Mouse (Mus musculus): Measurements from ENCODE around the gene Vsnl1. TPM values are rescaled to one million over a fixed set of nuclear protein-coding genes. Genes with fewer than 3 reads are reported as not detected.

The Vsnl1 gene
- polyA plus RNA-seq, 1 experiment from 2014 or later = 5.9 TPM

DNA sequence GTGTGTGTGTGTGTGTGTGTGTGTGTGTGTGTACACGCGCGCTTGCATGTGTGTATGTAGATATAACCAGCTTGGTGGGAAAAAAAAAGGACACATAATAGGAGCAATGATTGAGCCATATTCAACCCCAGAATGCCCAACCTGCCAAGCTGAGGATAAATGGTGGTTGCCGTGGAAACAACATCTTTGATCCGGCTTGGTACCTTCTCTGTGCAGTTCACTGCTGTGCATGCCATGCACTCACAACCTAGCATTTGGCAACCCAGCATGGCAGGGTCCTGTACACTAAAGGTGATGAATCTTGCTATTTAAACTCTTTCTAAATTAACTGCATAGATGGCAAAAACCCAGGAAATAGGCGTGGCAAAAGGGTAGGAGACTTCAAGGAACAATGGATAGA, 74.0 kb downstream of the Vsnl1 start:
- H3K4me1 ChIP-seq (replicated peaks; ENCODE audit: control insufficient read depth, insufficient read depth, low read length) = no peaks in the 10 kb centered on the region
- no peak overlapping the region for H3K4me2 ChIP-seq
- no peak overlapping the region for H3K9ac ChIP-seq (ENCODE audit: low read depth, low read length)
- no peak overlapping the region for H3K4me3 ChIP-seq (ENCODE audit: low read depth, low read length)
- WGBS = 87% methylated on average over 6 of the region's 6 CpGs
- ATAC-seq (replicated peaks; ENCODE audit: low FRiP score) (no peak), DNase-seq (ENCODE audit: low spot score) (no peak)
- H3K36me3 ChIP-seq (ENCODE audit: control insufficient read depth, insufficient read depth, low read length) = no peaks in the 10 kb centered on the region
- no peaks in the 10 kb centered on the region for H3K9me3 ChIP-seq (ENCODE audit: control insufficient read depth, low read length)
- H3K27me3 ChIP-seq (replicated peaks; ENCODE audit: control insufficient read depth, insufficient read depth, low read length) = no peaks in the 10 kb centered on the region
- no peak overlapping the region for H3K27ac ChIP-seq (ENCODE audit: low read depth, low read length)

- no peak overlapping the region for H3K27ac ChIP-seq (ENCODE audit: low read depth, low read length)
- no peaks in the 10 kb centered on the region for H3K27me3 ChIP-seq (replicated peaks; ENCODE audit: control insufficient read depth, insufficient read depth, low read length)
- H3K4me1 ChIP-seq (replicated peaks; ENCODE audit: control insufficient read depth, insufficient read depth, low read length) = no peaks in the 10 kb centered on the region
- DNase-seq (ENCODE audit: low spot score) (no peak), ATAC-seq (replicated peaks; ENCODE audit: low FRiP score) (no peak)
- no peak overlapping the region for H3K4me2 ChIP-seq
- H3K9ac ChIP-seq (ENCODE audit: low read depth, low read length) = no peak overlapping the region
- WGBS = 35% methylated on average over 5 of the region's 5 CpGs
- no peak overlapping the region for H3K4me3 ChIP-seq (ENCODE audit: low read depth, low read length)
- no peaks in the 10 kb centered on the region for H3K9me3 ChIP-seq (ENCODE audit: control insufficient read depth, low read length)
- H3K36me3 ChIP-seq (ENCODE audit: control insufficient read depth, insufficient read depth, low read length) = no peaks in the 10 kb centered on the region
Measured at GRCm38 (mm10) chr12:11350895-11351294, 85.5 kb downstream of the Vsnl1 start.

- H3K9me3 ChIP-seq (ENCODE audit: control insufficient read depth, low read length) = no peaks in the 10 kb centered on the region
- WGBS = 53% methylated on average over 5 of the region's 5 CpGs
- H3K4me1 ChIP-seq (replicated peaks; ENCODE audit: control insufficient read depth, insufficient read depth, low read length) = no peaks in the 10 kb centered on the region
- no peak overlapping the region for H3K27ac ChIP-seq (ENCODE audit: low read depth, low read length)
- ATAC-seq (replicated peaks; ENCODE audit: low FRiP score) (no peak), DNase-seq (ENCODE audit: low spot score) (no peak)
- no peak overlapping the region for H3K4me3 ChIP-seq (ENCODE audit: low read depth, low read length)
- no peaks in the 10 kb centered on the region for H3K36me3 ChIP-seq (ENCODE audit: control insufficient read depth, insufficient read depth, low read length)
- H3K27me3 ChIP-seq (replicated peaks; ENCODE audit: control insufficient read depth, insufficient read depth, low read length) = no peaks in the 10 kb centered on the region
- no peak overlapping the region for H3K4me2 ChIP-seq
- H3K9ac ChIP-seq (ENCODE audit: low read depth, low read length) = no peak overlapping the region
Measured at GRCm38 (mm10) chr12:11349870-11350269, 86.5 kb downstream of the Vsnl1 start.

DNA sequence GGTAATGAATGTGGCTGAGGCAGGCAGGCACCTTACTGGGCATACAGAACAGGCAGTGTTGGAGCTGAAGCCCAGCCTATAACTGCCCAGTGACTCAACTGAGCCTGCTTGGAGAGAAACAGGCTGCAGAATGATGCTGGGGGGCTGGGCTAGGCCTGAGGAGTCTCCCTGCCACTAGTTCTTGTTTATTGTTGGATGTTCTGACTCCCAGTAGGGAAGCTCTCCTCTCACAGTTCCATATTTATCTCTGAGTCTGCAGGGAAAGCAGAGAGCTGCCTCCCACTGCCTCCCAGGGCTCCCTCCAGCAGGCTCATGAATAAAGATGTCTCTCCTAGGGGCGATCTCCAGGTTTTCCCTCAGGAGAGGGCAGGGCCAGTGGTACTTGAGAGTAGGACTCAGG, 88.0 kb downstream of the Vsnl1 start:
- no peaks in the 10 kb centered on the region for H3K27me3 ChIP-seq (replicated peaks; ENCODE audit: control insufficient read depth, insufficient read depth, low read length)
- no peaks in the 10 kb centered on the region for H3K4me1 ChIP-seq (replicated peaks; ENCODE audit: control insufficient read depth, insufficient read depth, low read length)
- no peaks in the 10 kb centered on the region for H3K9me3 ChIP-seq (ENCODE audit: control insufficient read depth, low read length)
- no peak overlapping the region for H3K9ac ChIP-seq (ENCODE audit: low read depth, low read length)
- H3K4me2 ChIP-seq = no peak overlapping the region
- WGBS = 6% methylated on average over 1 of the region's 1 CpGs
- no peaks in the 10 kb centered on the region for H3K36me3 ChIP-seq (ENCODE audit: control insufficient read depth, insufficient read depth, low read length)
- H3K4me3 ChIP-seq (ENCODE audit: low read depth, low read length) = no peak overlapping the region
- H3K27ac ChIP-seq (ENCODE audit: low read depth, low read length) = no peak overlapping the region
- ATAC-seq (replicated peaks; ENCODE audit: low FRiP score) (no peak), DNase-seq (ENCODE audit: low spot score) (no peak)

GRCm38 (mm10) chr12:11345963-11346362, 90.5 kb downstream of the Vsnl1 start:
- H3K9me3 ChIP-seq (ENCODE audit: control insufficient read depth, low read length) = no peaks in the 10 kb centered on the region
- H3K4me1 ChIP-seq (replicated peaks; ENCODE audit: control insufficient read depth, insufficient read depth, low read length) = no peaks in the 10 kb centered on the region
- H3K4me2 ChIP-seq = no peak overlapping the region
- H3K36me3 ChIP-seq (ENCODE audit: control insufficient read depth, insufficient read depth, low read length) = no peaks in the 10 kb centered on the region
- H3K27ac ChIP-seq (ENCODE audit: low read depth, low read length) = no peak overlapping the region
- no peak overlapping the region for H3K4me3 ChIP-seq (ENCODE audit: low read depth, low read length)
- ATAC-seq (replicated peaks; ENCODE audit: low FRiP score) (no peak), DNase-seq (ENCODE audit: low spot score) (no peak)
- H3K27me3 ChIP-seq (replicated peaks; ENCODE audit: control insufficient read depth, insufficient read depth, low read length) = no peaks in the 10 kb centered on the region
- H3K9ac ChIP-seq (ENCODE audit: low read depth, low read length) = no peak overlapping the region
- 55% methylated on average over 2 of the region's 2 CpGs for WGBS

DNA sequence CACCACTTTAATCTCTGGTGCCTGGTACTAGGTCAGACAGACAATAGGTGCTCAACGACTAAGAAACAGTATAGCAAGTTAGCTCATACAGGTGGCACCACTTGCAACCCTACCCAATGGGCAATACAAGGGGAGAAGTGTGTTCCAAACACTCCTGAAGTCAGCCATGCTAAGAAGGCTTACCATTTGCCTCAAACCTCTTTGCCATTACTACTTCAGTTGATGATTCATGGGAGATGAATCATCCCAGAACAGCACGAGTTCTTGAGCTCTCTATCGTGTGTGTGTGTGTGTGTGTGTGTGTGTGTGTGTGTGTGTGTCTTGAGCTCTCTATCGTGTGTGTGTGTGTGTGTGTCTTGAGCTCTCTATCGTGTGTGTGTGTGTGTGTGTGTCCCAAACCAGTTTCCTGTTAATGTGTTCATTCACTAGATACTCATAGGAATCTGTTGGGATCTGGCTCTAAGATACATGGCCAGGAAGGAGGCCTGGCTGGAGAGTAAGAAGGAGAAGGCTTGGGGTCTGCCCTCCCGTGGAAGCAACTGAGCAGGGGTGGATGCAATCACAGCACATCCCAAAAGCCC, 94.3 kb downstream of the Vsnl1 start:
- no peak overlapping the region for H3K4me2 ChIP-seq

GRCm38 (mm10) chr12:11338251-11338650, 98.2 kb downstream of the Vsnl1 start:
- Histone ChIP-seq H3K27me3 (replicated peaks; ENCODE audit: control insufficient read depth, insufficient read depth, low read length) (no peaks in the 10 kb centered on the region), H3K4me1 (replicated peaks; ENCODE audit: control insufficient read depth, insufficient read depth, low read length) (no peaks in the 10 kb centered on the region), H3K9ac (ENCODE audit: low read depth, low read length) (no peak overlapping the region), H3K36me3 (ENCODE audit: control insufficient read depth, insufficient read depth, low read length) (no peaks in the 10 kb centered on the region), H3K4me2 (no peak overlapping the region), H3K9me3 (ENCODE audit: control insufficient read depth, low read length) (no peaks in the 10 kb centered on the region), H3K27ac (ENCODE audit: low read depth, low read length) (no peak overlapping the region), H3K4me3 (ENCODE audit: low read depth, low read length) (no peak overlapping the region)
- ATAC-seq (replicated peaks; ENCODE audit: low FRiP score) = no peak
- DNase-seq (ENCODE audit: low spot score) = no peak
- 77% methylated on average over 2 of the region's 2 CpGs for WGBS

More for the DNA sequence above, 94.3 kb downstream of the Vsnl1 start:
- Histone ChIP-seq H3K9me3 (ENCODE audit: control insufficient read depth, low read length) (no peaks in the 10 kb centered on the region), H3K27me3 (replicated peaks; ENCODE audit: control insufficient read depth, insufficient read depth, low read length) (no peaks in the 10 kb centered on the region), H3K4me1 (replicated peaks; ENCODE audit: control insufficient read depth, insufficient read depth, low read length) (no peaks in the 10 kb centered on the region), H3K4me3 (ENCODE audit: low read depth, low read length) (no peak overlapping the region), H3K36me3 (ENCODE audit: control insufficient read depth, insufficient read depth, low read length) (no peaks in the 10 kb centered on the region), H3K27ac (ENCODE audit: low read depth, low read length) (no peak overlapping the region), H3K9ac (ENCODE audit: low read depth, low read length) (no peak overlapping the region)
- DNase-seq (ENCODE audit: low spot score) (no peak), ATAC-seq (replicated peaks; ENCODE audit: low FRiP score) (no peak)
- 69% methylated on average over 6 of the region's 6 CpGs for WGBS

DNA sequence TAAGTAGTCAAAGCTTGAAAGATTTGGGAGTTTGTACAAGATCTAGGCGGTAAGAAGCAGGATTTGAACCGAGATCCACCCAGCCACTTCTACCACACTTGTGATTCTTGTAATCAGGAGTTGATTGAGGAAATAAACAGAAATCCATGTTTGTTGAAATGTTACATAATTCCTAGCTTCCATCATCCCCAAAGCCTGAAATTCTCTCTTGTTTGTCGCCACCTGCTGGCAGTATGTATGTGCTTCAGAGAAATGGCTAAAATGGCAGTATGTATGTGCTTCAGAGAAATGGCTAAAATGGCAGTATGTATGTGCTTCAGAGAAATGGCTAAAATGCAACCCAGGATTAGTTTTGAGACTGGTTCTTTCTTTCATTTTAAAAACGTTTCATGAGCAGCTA, 99.6 kb downstream of the Vsnl1 start:
- H3K27me3 ChIP-seq (replicated peaks; ENCODE audit: control insufficient read depth, insufficient read depth, low read length) = no peaks in the 10 kb centered on the region
- H3K4me2 ChIP-seq = no peak overlapping the region
- no peak overlapping the region for H3K9ac ChIP-seq (ENCODE audit: low read depth, low read length)
- H3K27ac ChIP-seq (ENCODE audit: low read depth, low read length) = no peak overlapping the region
- WGBS = 38% methylated on average over 4 of the region's 4 CpGs
- H3K9me3 ChIP-seq (ENCODE audit: control insufficient read depth, low read length) = no peaks in the 10 kb centered on the region
- no peaks in the 10 kb centered on the region for H3K36me3 ChIP-seq (ENCODE audit: control insufficient read depth, insufficient read depth, low read length)
- H3K4me3 ChIP-seq (ENCODE audit: low read depth, low read length) = no peak overlapping the region
- DNase-seq (ENCODE audit: low spot score) (no peak), ATAC-seq (replicated peaks; ENCODE audit: low FRiP score) (no peak)
- no peaks in the 10 kb centered on the region for H3K4me1 ChIP-seq (replicated peaks; ENCODE audit: control insufficient read depth, insufficient read depth, low read length)

GRCm38 (mm10) chr12:11326483-11326882, 109.9 kb downstream of the Vsnl1 start:
- Histone ChIP-seq H3K4me2 (no peak overlapping the region), H3K27ac (ENCODE audit: low read depth, low read length) (no peak overlapping the region), H3K4me3 (ENCODE audit: low read depth, low read length) (no peak overlapping the region), H3K4me1 (replicated peaks; ENCODE audit: control insufficient read depth, insufficient read depth, low read length) (no peaks in the 10 kb centered on the region), H3K9ac (ENCODE audit: low read depth, low read length) (no peak overlapping the region), H3K27me3 (replicated peaks; ENCODE audit: control insufficient read depth, insufficient read depth, low read length) (no peaks in the 10 kb centered on the region), H3K36me3 (ENCODE audit: control insufficient read depth, insufficient read depth, low read length) (no peaks in the 10 kb centered on the region), H3K9me3 (ENCODE audit: control insufficient read depth, low read length) (no peaks in the 10 kb centered on the region)
- no peak for DNase-seq (ENCODE audit: low spot score)
- ATAC-seq (replicated peaks; ENCODE audit: low FRiP score) = no peak
- 76% methylated on average over 3 of the region's 3 CpGs for WGBS

All from liver, embryonic 11.5 days (tissue).